Mouse (Mus musculus): Measurements from ENCODE around the gene Ush1g. TPM values are rescaled to one million over a fixed set of nuclear protein-coding genes. Genes with fewer than 3 reads are reported as not detected.

Ush1g gene
- polyA plus RNA-seq, 1 experiment from 2014 or later, result 0.05 TPM

DNA sequence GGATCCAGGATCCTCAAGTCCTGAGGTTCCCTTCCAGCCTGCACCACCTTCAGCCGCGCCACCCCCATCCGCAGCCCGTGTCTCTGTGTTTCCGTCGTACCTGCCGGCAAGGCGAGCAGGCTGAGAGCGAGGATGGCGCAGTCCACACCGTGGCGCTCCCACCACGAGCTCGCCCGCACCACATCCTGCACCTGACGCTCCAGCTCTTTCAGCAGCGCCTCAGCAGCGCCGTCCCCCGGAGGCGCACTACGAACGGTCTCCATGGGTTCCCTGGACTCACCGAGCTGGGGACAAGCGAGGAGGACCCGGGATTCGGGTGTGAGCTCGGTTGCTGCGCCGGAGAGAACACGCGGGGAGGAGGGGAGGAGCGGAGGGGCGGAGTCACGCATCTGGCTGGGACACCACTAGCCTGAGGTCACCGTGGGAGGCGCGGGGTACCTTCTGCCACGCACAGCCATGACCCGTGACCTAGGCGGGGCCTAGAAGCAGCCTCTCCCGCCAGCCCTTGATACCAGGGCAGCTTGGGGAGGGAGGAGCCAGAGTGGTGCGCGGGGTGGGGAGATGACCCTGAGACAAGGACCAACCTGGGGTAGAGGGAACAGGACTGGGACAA is 24.5 kb downstream of the Ush1g start, which contains the start of gene Fads6:
Gene Fads6, minus strand, starts transcription at position 450 of the 613 bp plus-strand sequence.
- Histone ChIP-seq H3K36me3 (no peaks in the 10 kb centered on the region), H3K4me1 (replicated peaks) (peaks cover 11% of the 10 kb centered on the region), H3K4me2 (replicated peaks) (peak within 1 kb of the TSS; percentile 85), H3K4me3 (replicated peaks) (peak within 1 kb of the TSS; percentile 54), H3K9me3 (no peaks in the 10 kb centered on the region), H3K27ac (no peak within 1 kb of the TSS), H3K9ac (replicated peaks) (peak within 1 kb of the TSS; percentile 70), H3K27me3 (peaks cover 17% of the 10 kb centered on the region; the same call in 1 of the 2 replicates)
- WGBS, result under 1% methylated on average over 43 of the region's 44 CpGs
- ATAC-seq, result peak; percentile 87

DNA sequence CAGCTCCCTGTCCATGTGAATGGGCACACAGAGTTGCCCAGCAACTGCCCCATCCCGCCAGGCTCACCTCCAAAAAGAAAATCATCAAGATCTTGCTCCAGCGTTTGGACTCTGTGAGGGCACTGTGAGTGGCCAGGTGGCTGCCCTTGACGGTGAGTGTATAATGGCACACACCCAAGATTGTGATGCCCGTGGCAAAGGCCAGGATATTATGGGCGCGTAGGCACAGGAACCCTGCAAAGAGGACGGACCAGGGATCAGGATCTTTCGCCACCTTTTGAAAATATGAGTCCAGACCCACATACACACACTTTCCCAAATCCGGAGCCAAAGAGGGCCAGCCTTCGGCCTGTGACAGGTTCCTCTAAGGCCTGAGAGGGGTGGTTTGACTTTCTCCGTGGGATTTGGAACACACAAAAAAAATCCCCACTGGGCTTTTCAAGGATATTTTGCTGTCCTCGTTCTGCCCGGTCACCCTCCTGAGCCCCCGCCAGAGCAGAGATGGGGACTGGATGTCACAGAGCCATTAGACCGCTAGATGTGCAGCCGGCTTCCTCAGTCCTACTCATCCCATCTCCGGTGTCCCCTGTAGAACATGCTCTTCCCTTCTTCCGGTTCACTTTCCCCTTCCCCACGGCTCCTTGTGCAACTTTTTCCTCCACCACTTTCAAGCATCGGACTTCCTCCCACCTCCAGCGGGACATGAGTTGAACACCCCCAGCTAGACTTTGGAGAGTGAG is 25.2 kb downstream of the Ush1g start:
- ATAC-seq, result no peak
- Histone ChIP-seq H3K9me3 (no peaks in the 10 kb centered on the region), H3K9ac (replicated peaks) (peak overlapping the region; percentile 70), H3K36me3 (no peaks in the 10 kb centered on the region), H3K27ac (no peak overlapping the region), H3K4me1 (replicated peaks) (peaks cover 11% of the 10 kb centered on the region), H3K4me2 (replicated peaks) (peak overlapping the region; percentile 85), H3K27me3 (peaks cover 17% of the 10 kb centered on the region; the same call in 1 of the 2 replicates), H3K4me3 (replicated peaks) (peak overlapping the region; percentile 54)
- 54% methylated on average over 21 of the region's 21 CpGs for WGBS

DNA sequence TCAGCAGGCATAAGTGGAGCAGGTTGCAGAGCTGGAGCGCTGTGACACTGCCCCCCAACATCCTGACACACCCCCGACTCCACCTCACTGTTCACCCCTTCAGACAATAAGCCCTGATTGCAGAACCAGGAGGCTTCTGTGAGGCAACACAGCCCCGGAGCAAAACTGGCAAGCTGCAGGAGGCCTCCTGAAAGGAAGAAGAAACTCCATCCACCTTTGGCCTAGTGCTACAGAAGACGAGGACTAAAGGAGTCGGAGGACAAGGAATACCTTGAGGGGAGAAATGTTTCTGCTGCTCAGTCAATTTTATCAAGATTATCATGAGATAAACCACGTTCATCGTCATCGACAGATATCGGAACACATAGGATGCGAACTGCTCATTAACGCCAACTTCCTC is 25.9 kb downstream of the Ush1g start:
- H3K9ac ChIP-seq (replicated peaks), result no peak overlapping the region
- peaks cover 11% of the 10 kb centered on the region for H3K4me1 ChIP-seq (replicated peaks)
- H3K27ac ChIP-seq, result no peak overlapping the region
- H3K9me3 ChIP-seq, result no peaks in the 10 kb centered on the region
- 91% methylated on average over 11 of the region's 11 CpGs for WGBS
- H3K27me3 ChIP-seq, result peaks cover 17% of the 10 kb centered on the region; the same call in 1 of the 2 replicates
- no peak overlapping the region for H3K4me3 ChIP-seq (replicated peaks)
- no peaks in the 10 kb centered on the region for H3K36me3 ChIP-seq
- no peak for ATAC-seq
- H3K4me2 ChIP-seq (replicated peaks), result no peak overlapping the region

DNA sequence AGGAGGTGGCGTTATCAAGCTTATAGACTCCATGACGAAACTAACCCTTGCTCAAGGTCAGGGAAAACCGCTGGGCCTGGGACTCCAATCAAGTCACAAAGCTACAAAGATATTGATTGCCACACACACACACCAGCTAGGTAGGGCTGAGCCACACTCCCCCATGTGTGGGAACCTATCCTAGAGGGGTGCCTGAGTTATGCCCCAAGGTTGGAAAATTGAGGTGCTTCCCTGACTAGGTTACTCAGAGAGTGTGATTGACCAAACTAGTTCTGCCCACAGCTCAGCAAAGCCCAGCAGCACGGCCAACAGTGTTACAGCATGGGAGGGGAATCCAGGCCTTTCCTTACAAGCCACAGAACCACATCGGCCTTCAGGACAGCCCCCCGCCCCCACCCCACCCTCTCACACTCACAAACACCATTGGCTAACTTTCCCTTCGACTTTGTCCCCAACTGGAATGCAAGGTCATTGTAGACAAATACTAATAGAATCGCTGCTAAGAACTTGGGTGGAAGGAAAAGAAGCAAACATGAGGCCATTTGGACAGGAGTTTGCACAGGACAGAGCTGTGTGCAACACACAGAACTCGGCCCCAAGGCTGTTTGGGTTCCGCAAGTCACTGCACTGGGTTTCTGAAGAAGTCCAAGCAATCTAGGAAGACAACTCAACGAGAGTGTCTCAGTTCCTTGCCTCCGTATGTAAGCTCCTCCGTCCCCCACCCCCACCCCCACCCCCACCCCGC is 29.0 kb downstream of the Ush1g start:
- no peak for ATAC-seq
- Histone ChIP-seq H3K27me3 (peaks cover 11% of the 10 kb centered on the region; the same call in 1 of the 2 replicates), H3K4me3 (replicated peaks) (no peak overlapping the region), H3K27ac (no peak overlapping the region), H3K9ac (replicated peaks) (no peak overlapping the region), H3K9me3 (no peaks in the 10 kb centered on the region), H3K36me3 (no peaks in the 10 kb centered on the region), H3K4me1 (replicated peaks) (peaks cover 11% of the 10 kb centered on the region), H3K4me2 (replicated peaks) (no peak overlapping the region)
- WGBS, result 71% methylated on average over 14 of the region's 14 CpGs

DNA sequence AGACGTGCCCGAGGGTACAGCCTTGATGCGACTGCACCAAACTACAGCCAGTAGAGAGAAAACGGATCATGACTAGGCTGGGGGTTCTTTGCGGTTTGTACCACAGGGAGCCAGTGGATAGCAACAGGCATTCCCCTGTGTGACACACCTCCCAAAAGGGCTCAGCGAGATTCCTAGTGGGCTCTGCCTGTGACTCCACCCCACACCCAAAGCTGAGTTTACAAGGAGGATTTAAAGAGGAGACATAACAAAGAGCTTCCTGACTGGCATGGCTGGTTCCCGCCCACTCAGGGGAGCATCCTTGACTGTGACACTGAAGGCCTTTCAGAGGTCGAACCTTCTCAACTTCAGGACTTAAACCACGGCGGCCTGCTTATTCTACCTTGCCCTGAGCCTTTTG is 30.3 kb downstream of the Ush1g start:
- no peaks in the 10 kb centered on the region for H3K36me3 ChIP-seq
- H3K4me3 ChIP-seq (replicated peaks), result no peak overlapping the region
- H3K4me2 ChIP-seq (replicated peaks), result no peak overlapping the region
- no peak overlapping the region for H3K27ac ChIP-seq
- WGBS, result 81% methylated on average over 10 of the region's 10 CpGs
- no peak for ATAC-seq
- H3K4me1 ChIP-seq (replicated peaks), result peaks cover 7% of the 10 kb centered on the region; the same call in 1 of the 2 replicates
- H3K9me3 ChIP-seq, result no peaks in the 10 kb centered on the region
- peaks cover 6% of the 10 kb centered on the region; the same call in 1 of the 2 replicates for H3K27me3 ChIP-seq
- H3K9ac ChIP-seq (replicated peaks), result no peak overlapping the region

DNA sequence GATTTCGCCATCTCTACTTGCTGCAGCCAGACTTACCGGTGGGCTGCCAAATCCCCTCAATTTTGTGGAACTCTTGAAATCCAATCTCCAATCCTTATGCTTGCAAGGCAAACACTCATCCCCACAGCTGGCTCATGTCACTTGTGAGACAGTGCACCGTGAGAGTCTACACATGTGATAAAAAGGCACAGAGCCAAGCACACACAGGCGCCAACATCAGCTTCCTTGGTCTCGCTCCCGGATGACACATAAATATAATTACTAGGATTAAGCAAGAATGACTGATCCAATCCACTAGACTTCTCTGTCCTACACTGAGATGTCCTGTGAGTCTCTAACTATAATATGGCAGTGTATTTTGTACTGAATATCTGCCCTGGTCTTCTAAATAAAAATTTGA is 30.9 kb downstream of the Ush1g start:
- WGBS, result 90% methylated on average over 6 of the region's 6 CpGs
- H3K4me1 ChIP-seq (replicated peaks), result peaks cover 10% of the 10 kb centered on the region; the same call in 1 of the 2 replicates
- no peak for ATAC-seq
- H3K27me3 ChIP-seq, result 0 out of 2 replicates have a peak, but pooled peaks cover under 1% of the 10 kb centered on the region
- H3K9ac ChIP-seq (replicated peaks), result no peak overlapping the region
- no peaks in the 10 kb centered on the region for H3K36me3 ChIP-seq
- H3K4me3 ChIP-seq (replicated peaks), result no peak overlapping the region
- no peaks in the 10 kb centered on the region for H3K9me3 ChIP-seq
- H3K4me2 ChIP-seq (replicated peaks), result no peak overlapping the region
- H3K27ac ChIP-seq, result no peak overlapping the region

DNA sequence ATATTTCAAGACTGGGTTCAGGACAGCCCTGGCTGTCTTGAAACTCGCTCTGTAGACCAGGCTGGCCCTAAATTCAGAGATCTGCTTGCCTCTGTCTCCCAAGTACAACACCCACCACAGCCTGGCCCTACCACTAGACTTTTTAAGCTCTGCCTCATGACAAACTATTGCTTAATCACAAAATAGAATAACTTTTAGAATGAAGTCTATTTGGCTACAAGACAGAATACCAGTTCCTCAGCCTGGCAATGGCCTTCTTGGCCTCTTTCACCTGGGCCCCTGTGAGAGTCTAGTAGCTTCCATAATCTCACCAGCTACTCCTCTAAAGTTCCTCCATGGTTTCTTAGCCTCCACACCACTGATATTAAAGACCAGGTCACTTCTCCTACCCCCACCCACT is 31.5 kb downstream of the Ush1g start:
- H3K4me1 ChIP-seq (replicated peaks), result peaks cover 10% of the 10 kb centered on the region; the same call in 1 of the 2 replicates
- no peak for ATAC-seq
- H3K9ac ChIP-seq (replicated peaks), result no peak overlapping the region
- no peaks in the 10 kb centered on the region for H3K27me3 ChIP-seq
- whole genome bisulfite sequencing, result 93% methylated on average over 1 of the region's 1 CpGs
- H3K27ac ChIP-seq, result no peak overlapping the region
- H3K36me3 ChIP-seq, result no peaks in the 10 kb centered on the region
- H3K4me2 ChIP-seq (replicated peaks), result no peak overlapping the region
- no peaks in the 10 kb centered on the region for H3K9me3 ChIP-seq
- no peak overlapping the region for H3K4me3 ChIP-seq (replicated peaks)

DNA sequence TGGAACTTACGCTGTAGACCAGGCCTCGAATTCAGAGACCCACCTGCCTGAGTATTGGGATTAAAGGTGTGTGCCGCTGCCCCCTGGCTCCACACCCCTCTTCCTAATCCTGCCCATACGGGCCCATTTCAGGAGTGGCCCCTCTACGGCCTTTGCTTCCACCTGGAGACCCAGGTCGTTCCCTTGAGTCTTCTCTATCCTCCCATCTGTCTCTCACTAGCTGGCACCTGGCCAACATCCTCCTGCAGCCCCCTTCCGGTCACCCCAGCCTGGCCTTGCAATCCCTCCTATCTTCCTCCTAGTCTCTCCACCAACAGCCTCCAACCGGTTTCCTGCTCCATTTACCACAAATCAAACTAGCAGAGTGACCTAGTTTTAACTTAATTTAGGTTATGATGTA is 32.0 kb downstream of the Ush1g start:
- Histone ChIP-seq H3K27me3 (no peaks in the 10 kb centered on the region), H3K9ac (replicated peaks) (no peak overlapping the region), H3K27ac (no peak overlapping the region), H3K4me2 (replicated peaks) (no peak overlapping the region), H3K9me3 (no peaks in the 10 kb centered on the region), H3K36me3 (no peaks in the 10 kb centered on the region), H3K4me3 (replicated peaks) (no peak overlapping the region), H3K4me1 (replicated peaks) (peaks cover 10% of the 10 kb centered on the region; the same call in 1 of the 2 replicates)
- no peak for ATAC-seq
- 90% methylated on average over 8 of the region's 8 CpGs for WGBS

DNA sequence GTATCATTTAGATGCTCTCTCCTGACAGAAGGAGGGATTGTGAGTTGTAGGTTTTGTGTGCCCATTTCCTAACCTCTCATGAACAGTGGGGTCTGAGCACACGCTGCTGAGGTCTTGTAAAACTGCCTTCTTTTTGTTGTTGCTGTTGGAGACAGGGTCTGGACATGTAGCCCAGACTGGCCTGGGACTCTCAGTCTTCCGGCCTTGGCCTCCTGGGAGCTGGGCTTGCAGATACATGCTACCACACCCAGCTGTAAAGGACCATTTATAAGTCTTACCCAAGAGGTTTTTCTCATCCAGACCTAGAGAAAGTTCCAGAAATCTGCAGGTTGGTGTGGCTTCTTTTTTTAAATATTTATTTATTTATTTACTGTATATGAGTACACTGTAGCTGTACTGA is 33.5 kb downstream of the Ush1g start:
- H3K9me3 ChIP-seq, result no peaks in the 10 kb centered on the region
- no peak overlapping the region for H3K4me2 ChIP-seq (replicated peaks)
- H3K4me3 ChIP-seq (replicated peaks), result no peak overlapping the region
- 77% methylated on average over 2 of the region's 2 CpGs for WGBS
- H3K4me1 ChIP-seq (replicated peaks), result peaks cover 10% of the 10 kb centered on the region; the same call in 1 of the 2 replicates
- ATAC-seq, result no peak
- H3K9ac ChIP-seq (replicated peaks), result no peak overlapping the region
- H3K27ac ChIP-seq, result no peak overlapping the region
- no peaks in the 10 kb centered on the region for H3K36me3 ChIP-seq
- no peaks in the 10 kb centered on the region for H3K27me3 ChIP-seq

DNA sequence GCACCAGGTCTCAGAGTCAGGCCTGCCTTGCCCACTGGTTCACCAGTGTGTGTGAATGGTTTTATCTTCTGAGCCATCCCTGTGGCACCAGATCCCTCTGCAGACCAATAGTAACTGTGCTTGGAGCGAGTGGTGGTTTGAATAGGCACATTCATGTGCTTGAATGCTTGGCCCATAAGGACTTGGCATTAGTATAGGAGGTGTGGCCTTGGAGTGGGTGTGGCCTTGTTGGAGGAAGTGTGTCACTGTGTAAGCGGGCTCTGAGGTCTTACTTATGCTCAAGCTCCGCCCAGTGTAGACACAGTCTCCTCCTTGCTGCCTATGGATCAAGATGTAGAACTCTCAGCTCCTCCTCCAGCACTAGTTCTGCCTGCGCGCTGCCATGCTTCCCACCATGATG is 34.5 kb downstream of the Ush1g start:
- Histone ChIP-seq H3K9ac (replicated peaks) (no peak overlapping the region), H3K36me3 (no peaks in the 10 kb centered on the region), H3K4me3 (replicated peaks) (no peak overlapping the region), H3K27me3 (no peaks in the 10 kb centered on the region), H3K9me3 (no peaks in the 10 kb centered on the region), H3K27ac (no peak overlapping the region), H3K4me2 (replicated peaks) (no peak overlapping the region), H3K4me1 (replicated peaks) (peaks cover 10% of the 10 kb centered on the region; the same call in 1 of the 2 replicates)
- ATAC-seq, result no peak
- WGBS, result 85% methylated on average over 5 of the region's 5 CpGs

DNA sequence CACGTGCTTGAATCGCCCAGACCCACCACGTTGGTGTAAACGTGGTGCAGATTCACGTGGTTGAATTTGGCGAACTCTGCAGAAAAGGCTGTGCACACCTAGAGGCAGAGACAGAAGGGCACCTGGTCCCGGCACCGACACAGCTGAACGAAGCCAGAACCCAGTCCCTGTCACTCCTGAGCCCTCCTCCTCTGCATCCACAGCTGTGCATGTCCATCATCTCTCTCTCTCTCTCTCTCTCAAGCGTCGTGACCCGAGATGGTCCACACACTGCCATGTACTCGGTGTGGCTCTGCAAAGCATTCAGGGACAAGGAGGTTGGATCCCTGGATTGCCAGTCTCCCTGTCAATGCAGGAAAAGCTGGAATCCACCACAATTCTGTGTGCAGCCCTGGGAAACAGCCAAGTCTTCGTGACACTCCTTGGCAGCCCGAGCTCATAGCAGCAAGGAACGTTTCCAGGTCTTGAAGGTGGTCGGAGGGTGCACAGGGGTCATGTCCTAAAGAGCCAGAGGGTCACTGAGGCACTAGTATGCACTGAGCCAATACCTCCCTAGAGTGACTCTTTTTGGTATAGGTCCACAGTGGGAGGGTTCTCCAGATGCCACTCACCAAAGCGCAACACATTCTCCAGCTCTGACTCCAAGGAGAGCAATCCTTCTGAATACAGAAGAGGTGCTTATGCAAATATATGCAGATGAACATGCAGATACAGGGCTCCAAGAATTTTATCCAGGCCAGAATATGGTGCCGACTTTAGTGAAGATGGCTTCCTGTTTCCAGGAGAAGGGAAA is 35.4 kb downstream of the Ush1g start:
- Histone ChIP-seq H3K36me3 (no peaks in the 10 kb centered on the region), H3K4me1 (replicated peaks) (peaks cover 10% of the 10 kb centered on the region; the same call in 1 of the 2 replicates), H3K9ac (replicated peaks) (no peak overlapping the region), H3K9me3 (no peaks in the 10 kb centered on the region), H3K27ac (no peak overlapping the region), H3K27me3 (no peaks in the 10 kb centered on the region), H3K4me3 (replicated peaks) (no peak overlapping the region), H3K4me2 (replicated peaks) (no peak overlapping the region)
- ATAC-seq, result no peak
- WGBS, result 78% methylated on average over 19 of the region's 19 CpGs

Data from midbrain, embryonic 13.5 days (tissue).